Mouse (Mus musculus) liver (tissue): Measurements from ENCODE around the gene Amd1.

ENCODE experiments used
- DNase-seq: peaks from one replicate; pipeline ENCODE4 v3.0.0-alpha.2; 2020; ENCODE audit warnings: mixed read lengths

Amd1 gene

DNA sequence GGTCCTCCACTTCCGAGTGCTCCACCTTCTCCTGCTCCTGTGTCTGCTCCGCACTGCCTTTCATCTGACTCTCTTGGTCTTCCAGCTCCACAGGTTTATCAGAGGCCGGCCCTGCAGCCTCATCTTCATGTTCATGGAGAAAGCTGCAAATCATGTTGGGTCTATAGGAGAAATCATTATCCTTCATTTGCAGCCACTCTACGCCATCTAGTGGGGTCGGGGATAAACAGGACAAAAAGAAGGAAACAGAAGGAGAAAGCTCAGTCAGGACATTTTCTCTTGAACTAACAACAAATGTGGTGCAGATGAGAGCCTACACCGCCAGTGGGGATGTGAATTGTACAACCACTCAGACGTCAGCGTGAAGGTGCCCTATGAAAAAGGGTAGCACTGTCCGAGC, 52.4 kb downstream of the Amd1 start:
- DNase-seq, result no peak

DNA sequence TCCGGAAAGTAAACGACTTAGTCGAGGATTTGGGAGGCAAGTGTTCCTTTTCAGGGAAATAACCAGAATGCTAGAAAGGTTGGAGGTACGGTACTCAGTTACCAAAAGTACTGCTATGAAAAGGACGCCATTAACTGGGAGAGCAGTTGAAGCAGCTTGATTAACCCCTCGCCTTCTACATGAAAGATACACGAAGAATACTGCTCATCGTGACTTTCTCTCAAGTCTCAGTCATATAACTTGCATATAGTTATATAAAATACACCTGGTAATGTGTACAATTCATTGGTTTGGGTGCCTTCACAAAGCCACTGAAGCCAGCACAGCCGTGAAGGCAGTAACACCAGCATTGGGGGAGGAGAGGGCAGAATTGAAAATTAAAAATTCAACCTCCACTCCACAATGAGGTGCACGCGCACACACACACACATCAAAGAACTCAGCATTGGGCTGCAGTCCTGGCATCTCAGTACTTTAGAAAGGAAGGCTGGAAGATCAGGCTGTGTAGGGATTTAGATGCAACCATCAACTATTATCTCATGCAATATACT, 54.7 kb downstream of the Amd1 start:
- DNase-seq, result no peak

DNA sequence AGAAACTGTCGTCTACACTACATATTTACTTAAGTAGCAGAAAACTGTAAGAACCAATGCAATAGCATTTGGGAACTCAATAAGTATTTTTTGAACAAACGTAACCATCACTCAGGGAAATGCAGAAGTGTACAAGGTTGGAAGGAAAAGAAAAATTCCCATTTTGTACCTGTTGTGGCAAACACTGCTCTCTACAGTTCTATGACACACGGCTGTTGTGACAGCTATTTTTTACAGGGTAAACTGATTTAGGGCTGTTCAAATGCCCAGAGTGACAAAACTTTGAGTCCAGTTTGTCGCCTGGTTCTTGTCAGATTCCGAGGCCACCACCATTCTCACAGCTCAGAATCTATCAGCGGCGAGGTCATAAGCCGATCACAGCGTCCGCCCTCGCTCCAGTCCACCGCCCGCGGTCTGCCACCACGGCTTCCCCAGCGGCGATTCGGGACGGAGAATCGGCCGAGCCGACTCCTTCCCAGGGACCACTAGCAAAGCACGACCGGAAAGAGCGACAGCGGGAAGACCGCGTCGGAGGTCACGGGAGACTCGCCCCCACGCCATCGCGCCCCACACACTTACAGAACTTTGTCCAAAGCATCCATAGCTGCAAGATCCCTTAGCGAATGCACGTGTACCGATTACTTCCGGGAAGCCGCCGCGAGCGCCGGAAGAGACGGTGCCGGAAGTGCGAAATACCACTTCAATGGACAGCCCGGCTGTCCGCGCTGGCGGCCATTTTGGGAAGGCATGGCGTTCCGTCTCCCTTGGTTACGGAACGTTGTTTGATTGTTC, 55.4 kb downstream of the Amd1 start, which contains the start of gene Rpf2:
Gene Rpf2 (minus strand): TSS at position 663 of the 792 bp plus-strand sequence.
- DNase-seq, result peak; percentile 86

DNA sequence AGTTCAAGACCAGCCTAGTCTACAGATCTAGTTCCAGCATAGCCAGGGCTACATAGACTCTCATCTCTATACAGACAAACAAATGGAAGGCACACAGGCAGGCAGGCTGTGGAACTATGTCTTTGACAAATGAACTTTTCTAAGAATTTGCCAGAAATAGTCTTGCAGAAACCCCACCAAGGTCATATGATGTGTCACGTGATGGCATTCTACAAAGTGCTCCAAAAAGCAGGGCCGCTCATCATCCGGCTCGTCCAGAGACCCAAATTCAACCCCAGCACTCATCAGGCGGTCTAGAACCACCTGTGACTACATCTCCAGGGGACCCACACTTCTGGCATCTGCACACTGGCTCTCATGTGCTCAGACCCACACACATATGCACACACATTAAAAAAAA, 64.2 kb downstream of the Amd1 start:
- no peak for DNase-seq
